Mouse (Mus musculus) CH12.LX (cell line): ENCODE measurements around the gene Hsd17b13. TPM values are rescaled to one million over a fixed set of nuclear protein-coding genes. Genes with fewer than 3 reads are reported as not detected.
A peak's percentile ranks its signal among the peaks of the same experiment; 100 is the strongest.

ENCODE experiments used
- DNase-seq: peaks from one replicate; pipeline ENCODE4 v3.0.0-alpha.2; 2013; ENCODE audit errors: extremely low read depth
- H3K27ac ChIP-seq: 2 replicates; pipeline ENCODE4 v1.5.1; 2012; ENCODE audit warnings: low read depth, mild to moderate bottlenecking, control low read depth, moderate library complexity; ENCODE audit not compliant: insufficient read depth
- H3K27me3 ChIP-seq: replicated peaks from 2 replicates; pipeline ENCODE3; 2012; ENCODE audit warnings: inconsistent platforms
- H3K36me3 ChIP-seq, 2 experiments: replicated peaks in 1 of 2; 2 replicates each; pipeline versions ENCODE3 to v1.6.1; 2012; ENCODE audit warnings: inconsistent platforms in 1 of 2, low read length in 1 of 2, mild to moderate bottlenecking in 1 of 2, mixed read lengths in 1 of 2, moderate library complexity in 1 of 2; ENCODE audit not compliant: control insufficient read depth in 1 of 2, insufficient read depth in 1 of 2
- H3K4me1 ChIP-seq, 2 experiments: 2 replicates each; pipeline ENCODE4 v1.6.1; 2012; ENCODE audit warnings: inconsistent platforms in 1 of 2, moderate library complexity in 1 of 2; ENCODE audit not compliant: insufficient read depth in 2 of 2, control insufficient read depth in 1 of 2
- H3K4me2 ChIP-seq: 2 replicates; pipeline ENCODE4 v1.6.1; 2012; ENCODE audit warnings: low read depth, mild to moderate bottlenecking, control low read depth; ENCODE audit not compliant: poor library complexity, insufficient read depth, severe bottlenecking
- H3K4me3 ChIP-seq, 3 experiments: fragments of 150-350 bp in 1 of 3; sonication (generic) in 1 of 3; replicated peaks in 1 of 3; 2 replicates each; pipeline versions ENCODE3 to v1.5.1; 2011 to 2012; ENCODE audit warnings: low read depth in 2 of 3, low read length in 2 of 3, mild to moderate bottlenecking in 2 of 3, moderate library complexity in 2 of 3, control low read depth in 1 of 3, improper control_type of control experiment in 1 of 3, inconsistent platforms in 1 of 3, mixed read lengths in 1 of 3; ENCODE audit not compliant: poor library complexity in 1 of 3
- H3K79me2 ChIP-seq: replicated peaks from 2 replicates; pipeline ENCODE4 v1.6.1; 2012; ENCODE audit warnings: mild to moderate bottlenecking, moderate library complexity; ENCODE audit not compliant: control insufficient read depth, poor library complexity, insufficient read depth, severe bottlenecking; ENCODE audit errors: extremely low read depth
- H3K9ac ChIP-seq: 2 replicates; pipeline ENCODE4 v1.6.1; 2012; ENCODE audit warnings: low read depth, mild to moderate bottlenecking, control low read depth, moderate library complexity; ENCODE audit not compliant: insufficient read depth
- H3K9me3 ChIP-seq: replicated peaks from 2 replicates; pipeline ENCODE3; 2012; ENCODE audit warnings: low read length, inconsistent platforms, mixed read lengths
- BHLHE40 ChIP-seq: IDR thresholded peaks from 2 replicates; pipeline ENCODE4 v1.6.1; 2011; ENCODE audit warnings: mild to moderate bottlenecking, low read depth, low read length, improper control_type of control experiment
- CHD1 ChIP-seq: IDR thresholded peaks from 2 replicates; pipeline ENCODE4 v1.6.1; 2012; ENCODE audit warnings: low read depth, low read length, improper control_type of control experiment, inconsistent platforms
- CHD2 ChIP-seq: IDR thresholded peaks from 2 replicates; pipeline ENCODE4 v1.6.1; 2011; ENCODE audit warnings: low read length, improper control_type of control experiment
- ELF1 ChIP-seq: IDR thresholded peaks from 2 replicates; pipeline ENCODE4 v1.6.1; 2014; ENCODE audit warnings: low read depth, mild to moderate bottlenecking, inconsistent platforms, low read length, improper control_type of control experiment
- EP300 ChIP-seq: IDR thresholded peaks from 2 replicates; pipeline ENCODE4 v1.6.1; 2011; ENCODE audit warnings: low read length, improper control_type of control experiment
- GABPA ChIP-seq: IDR thresholded peaks from 2 replicates; pipeline ENCODE4 v1.6.1; 2012; ENCODE audit warnings: low read depth, low read length, improper control_type of control experiment, inconsistent platforms; ENCODE audit not compliant: insufficient replicate concordance
- JUND ChIP-seq: conservative IDR thresholded peaks from 2 replicates; pipeline ENCODE4 v1.6.1; 2011; ENCODE audit warnings: low read depth, low read length, improper control_type of control experiment
- MAX ChIP-seq: IDR thresholded peaks from 2 replicates; pipeline ENCODE4 v1.6.1; 2011; ENCODE audit warnings: low read length, improper control_type of control experiment
- MEF2A ChIP-seq: IDR thresholded peaks from 2 replicates; pipeline ENCODE4 v1.6.1; 2014; ENCODE audit warnings: low read depth, mild to moderate bottlenecking, inconsistent platforms, low read length, improper control_type of control experiment, borderline replicate concordance
- MXI1 ChIP-seq: IDR thresholded peaks from 2 replicates; pipeline ENCODE4 v1.6.1; 2011; ENCODE audit warnings: mild to moderate bottlenecking, low read depth, low read length, improper control_type of control experiment
- MYC ChIP-seq: IDR thresholded peaks from 2 replicates; pipeline ENCODE4 v1.6.1; 2011; ENCODE audit warnings: low read depth, mild to moderate bottlenecking, improper control_type of control experiment, low read length
- NELFE ChIP-seq: IDR thresholded peaks from 2 replicates; pipeline ENCODE4 v1.6.1; 2011; ENCODE audit warnings: low read depth, low read length, improper control_type of control experiment
- NRF1 ChIP-seq: IDR thresholded peaks from 2 replicates; pipeline ENCODE4 v1.6.1; 2014; ENCODE audit warnings: low read depth, mild to moderate bottlenecking, inconsistent platforms, low read length, improper control_type of control experiment, moderate library complexity
- PAX5 ChIP-seq: IDR thresholded peaks from 2 replicates; pipeline ENCODE4 v1.6.1; 2012; ENCODE audit warnings: low read length, inconsistent platforms, mixed read lengths
- POLR2A ChIP-seq: IDR thresholded peaks from 2 replicates; pipeline ENCODE4 v1.6.1; 2011; ENCODE audit warnings: low read depth, mild to moderate bottlenecking, improper control_type of control experiment, low read length
- POLR2AphosphoS2 ChIP-seq: IDR thresholded peaks from 2 replicates; pipeline ENCODE4 v1.6.1; 2011; ENCODE audit warnings: low read depth, low read length, improper control_type of control experiment
- RAD21 ChIP-seq: IDR thresholded peaks from 2 replicates; pipeline ENCODE4 v1.6.1; 2011; ENCODE audit warnings: low read depth, mild to moderate bottlenecking, low read length, improper control_type of control experiment, moderate library complexity
- RCOR1 ChIP-seq: conservative IDR thresholded peaks from 2 replicates; pipeline ENCODE4 v1.6.1; 2012; ENCODE audit warnings: low read depth, mild to moderate bottlenecking, inconsistent platforms, low read length, improper control_type of control experiment
- SMC3 ChIP-seq: IDR thresholded peaks from 2 replicates; pipeline ENCODE4 v1.6.1; 2011; ENCODE audit warnings: low read depth, low read length, improper control_type of control experiment
- TBP ChIP-seq: conservative IDR thresholded peaks from 2 replicates; pipeline ENCODE4 v1.6.1; 2011; ENCODE audit warnings: low read depth, low read length, improper control_type of control experiment
- TCF12 ChIP-seq: IDR thresholded peaks from 2 replicates; pipeline ENCODE4 v1.6.1; 2014; ENCODE audit warnings: low read depth, mild to moderate bottlenecking, inconsistent platforms, low read length, improper control_type of control experiment
- UBTF ChIP-seq: IDR thresholded peaks from 2 replicates; pipeline ENCODE4 v1.6.1; 2012; ENCODE audit warnings: low read depth, mild to moderate bottlenecking, inconsistent platforms, low read length, improper control_type of control experiment, moderate library complexity
- USF1 ChIP-seq: IDR thresholded peaks from 2 replicates; pipeline ENCODE4 v1.6.1; 2014; ENCODE audit warnings: low read depth, mild to moderate bottlenecking, inconsistent platforms, low read length, improper control_type of control experiment
- USF2 ChIP-seq: conservative IDR thresholded peaks from 2 replicates; pipeline ENCODE4 v1.6.1; 2011; ENCODE audit warnings: low read depth, low read length, improper control_type of control experiment
- ZC3H11A ChIP-seq: IDR thresholded peaks from 2 replicates; pipeline ENCODE4 v1.6.1; 2012; ENCODE audit warnings: low read depth, mild to moderate bottlenecking, inconsistent platforms, low read length, improper control_type of control experiment
- ZMIZ1 ChIP-seq: IDR thresholded peaks from 2 replicates; pipeline ENCODE4 v1.6.1; 2012; ENCODE audit warnings: low read depth, mild to moderate bottlenecking, inconsistent platforms, low read length, improper control_type of control experiment
- dilution Hi-C: fragments of 300-500 bp; cut with MboI; formaldehyde crosslinking; loops from 2 replicates; pipeline ENCODE4 v1.14.3; 2020; ENCODE audit warnings: low sequenced_read_pairs; ENCODE audit not compliant: extremely low pct_unique_long_range_greater_than_20kb, extremely low pct_ligation_motif_present
- in situ Hi-C: fragments of 300-500 bp; cut with MboI; formaldehyde crosslinking; loops from 3 replicates; pipeline ENCODE4 v1.14.3; 2019; ENCODE audit warnings: low sequenced_read_pairs, low pct_ligation_motif_present, low pct_unique_long_range_greater_than_20kb, mixed read lengths
- polyA plus RNA-seq: library from polyadenylated mRNA; unstranded; fragments of >175 nt; gene quantifications from 2 replicates; pipeline ENCODE4 v1.2.1, GENCODE M21; 2012; ENCODE audit warnings: low read depth; ENCODE audit not compliant: insufficient read length
- total RNA-seq, 2 experiments: library from RNA; depleted of rRNA; stranded (reverse); fragments of 300-350 nt in 1 of 2; fragments of >200 nt in 1 of 2; gene quantifications; 2 replicates each; pipeline ENCODE4 v1.2.3; 2012 to 2014

The Hsd17b13 gene
- total and polyA plus RNA-seq, 3 experiments: 0.23 to 0.64 TPM; not detected in 1

DNA sequence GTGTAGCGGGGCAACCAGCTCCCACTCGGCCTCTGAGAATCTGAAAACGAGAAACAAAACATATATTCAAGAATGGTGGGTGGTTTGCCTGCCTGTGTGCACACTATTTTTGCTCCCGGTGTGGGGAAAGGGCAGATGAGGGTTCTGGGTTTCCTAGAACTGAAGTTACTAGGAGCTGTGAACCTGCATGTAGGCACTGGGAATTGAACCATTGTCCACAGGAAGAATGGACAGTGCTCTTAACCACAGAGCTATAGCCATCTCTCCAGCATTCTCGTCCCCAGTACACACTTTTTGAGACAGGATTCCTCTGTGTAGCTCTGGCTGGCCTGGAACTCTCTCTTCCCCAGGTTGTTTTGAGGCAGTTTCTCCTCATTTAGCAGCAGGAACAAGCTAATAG, 45.3 kb upstream of the Hsd17b13 start:
- Histone ChIP-seq H3K27ac (no peak overlapping the region), H3K9ac (peak overlapping the region; percentile 75), H3K36me3 (peaks cover 5 to 11% of the 10 kb centered on the region in 2 experiments), H3K27me3 (no peaks in the 10 kb centered on the region), H3K4me1 (peaks cover 13 to 48% of the 10 kb centered on the region in 2 experiments), H3K4me2 (peak overlapping the region; percentile 91), H3K9me3 (no peaks in the 10 kb centered on the region), H3K4me3 (peak overlapping the region; percentile 61 to 69 (median 66)), H3K79me2 (no peaks in the 10 kb centered on the region)
- no peak for DNase-seq
- dilution Hi-C loops: no loop called here
- TF ChIP-seq RCOR1: no peak
- no peak for TF ChIP-seq MAX
- 0 out of 2 replicates have a peak, but pooled peaks have one; percentile 41 for TF ChIP-seq TBP
- in situ Hi-C loops: no loop called here

DNA sequence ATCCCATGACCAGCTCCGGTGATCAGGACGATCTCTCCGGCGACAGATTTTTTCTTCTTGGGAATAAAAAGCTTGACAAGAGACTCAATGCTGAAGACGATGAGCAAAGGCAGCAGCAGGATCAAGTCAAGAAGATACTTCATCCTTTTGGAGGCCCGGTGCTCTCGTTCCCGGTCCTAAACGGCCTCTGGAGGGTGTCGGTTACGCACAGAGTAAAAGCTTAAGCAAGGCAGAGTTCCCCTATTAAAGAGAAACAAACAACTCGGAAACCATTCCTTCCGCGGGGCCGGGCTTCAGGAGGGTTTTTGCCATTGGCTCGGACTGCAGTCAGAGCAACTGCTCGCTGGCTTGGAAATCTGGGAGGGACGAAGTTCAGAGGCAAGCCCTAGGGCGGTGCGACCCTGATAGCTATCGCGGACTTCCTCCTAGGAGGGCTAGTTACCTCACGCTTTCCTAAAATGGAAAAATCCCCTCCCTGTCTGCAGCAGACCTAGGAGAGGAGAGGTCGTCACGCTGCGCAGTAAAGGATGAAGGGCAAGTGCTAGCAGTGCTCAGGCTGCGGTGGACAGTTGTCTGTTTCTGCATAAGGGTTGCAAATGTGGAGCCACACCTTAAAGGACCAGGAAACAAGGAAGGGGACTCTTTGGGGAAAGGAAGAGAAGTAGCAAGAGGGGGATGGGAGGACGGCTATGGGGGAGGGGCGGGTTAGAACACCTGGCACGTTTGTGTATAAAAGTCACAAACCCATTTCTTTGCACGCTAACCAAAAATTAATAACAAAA, 44.6 kb upstream of the Hsd17b13 start, which contains the start of gene Hsd17b11:
Gene Hsd17b11 (minus strand): TSS at position 323 of the 782 bp plus-strand sequence.
- Histone ChIP-seq H3K4me1 (peaks cover 13 to 48% of the 10 kb centered on the region in 2 experiments), H3K9ac (peak within 1 kb of the TSS; percentile 75), H3K9me3 (no peaks in the 10 kb centered on the region), H3K27ac (peak within 1 kb of the TSS; percentile 36), H3K4me3 (peak within 1 kb of the TSS; percentile 61 to 69 (median 66)), H3K36me3 (peaks cover 12 to 19% of the 10 kb centered on the region in 2 experiments), H3K79me2 (no peaks in the 10 kb centered on the region), H3K27me3 (no peaks in the 10 kb centered on the region), H3K4me2 (peak within 1 kb of the TSS; percentile 91)
- in situ Hi-C loops (no loop called here), dilution Hi-C loops (no loop called here)
- DNase-seq: peak; percentile 80
- TF ChIP-seq USF2: no peak
- no peak for TF ChIP-seq RCOR1
- no peak; the same call in 1 of the 2 replicates for TF ChIP-seq CHD1
- TF ChIP-seq BHLHE40: peak; percentile 80
- no peak for TF ChIP-seq USF1
- no peak for TF ChIP-seq JUND
- no peak for TF ChIP-seq EP300
- TF ChIP-seq PAX5: no peak
- TF ChIP-seq NRF1: peak; percentile 9; the same call in 1 of the 2 replicates
- TF ChIP-seq NELFE: peak; percentile 46; the same call in 1 of the 2 replicates
- TF ChIP-seq POLR2A: peak; percentile 57
- TF ChIP-seq MEF2A: peak; percentile 43; the same call in 1 of the 2 replicates
- no peak for TF ChIP-seq SMC3
- no peak for TF ChIP-seq MYC
- no peak for TF ChIP-seq UBTF
- no peak; the same call in 1 of the 2 replicates for TF ChIP-seq ZMIZ1
- TF ChIP-seq ZC3H11A: no peak
- TF ChIP-seq GABPA: no peak
- TF ChIP-seq TCF12: peak; percentile 54; the same call in 1 of the 2 replicates
- TF ChIP-seq POLR2AphosphoS2: no peak
- TF ChIP-seq RAD21: no peak
- TF ChIP-seq ELF1: peak; percentile 66; the same call in 1 of the 2 replicates
- TF ChIP-seq CHD2: peak; percentile 97
- TF ChIP-seq MXI1: no peak
